Mouse (Mus musculus) hindbrain, embryonic 16.5 days (tissue): ENCODE data around the gene Uhrf1bp1l. TPM values are rescaled to one million over a fixed set of nuclear protein-coding genes. Genes with fewer than 3 reads are reported as not detected.

Experiments used
- ATAC-seq: fragments of 200-750 bp; cut with Nextera tagmentation; 2 replicates; pipeline ENCODE4 v1.8.0; 2017; ENCODE audit warnings: moderate TSS enrichment, moderate library complexity
- H3K27ac ChIP-seq: fragments of 300-500 bp; sonication (generic); 2 replicates; pipeline ENCODE4 v1.5.1; 2014; ENCODE audit warnings: low read depth, mild to moderate bottlenecking, control low read depth, low read length, moderate library complexity
- H3K27me3 ChIP-seq: fragments of 300-500 bp; sonication (generic); replicated peaks from 2 replicates; pipeline ENCODE4 v1.6.1; 2014; ENCODE audit warnings: low read length; ENCODE audit not compliant: control insufficient read depth, insufficient read depth
- H3K36me3 ChIP-seq: fragments of 300-500 bp; sonication (generic); 2 replicates; pipeline ENCODE4 v1.6.1; 2014; ENCODE audit warnings: mild to moderate bottlenecking, low read length, moderate library complexity, mixed read lengths; ENCODE audit not compliant: control insufficient read depth, insufficient read depth
- H3K4me1 ChIP-seq: fragments of 300-500 bp; sonication (generic); 2 replicates; pipeline ENCODE4 v1.6.1; 2014; ENCODE audit warnings: low read depth, low read length; ENCODE audit not compliant: control insufficient read depth, insufficient read depth
- H3K4me2 ChIP-seq: fragments of 300-500 bp; sonication (generic); 2 replicates; pipeline ENCODE4 v1.6.1; 2014; ENCODE audit warnings: mild to moderate bottlenecking, low read length, control low read depth, moderate library complexity
- H3K4me3 ChIP-seq: fragments of 300-500 bp; sonication (generic); 2 replicates; pipeline ENCODE4 v1.5.1; 2014; ENCODE audit warnings: mild to moderate bottlenecking, low read length, control low read depth, moderate library complexity
- H3K9ac ChIP-seq: fragments of 300-500 bp; sonication (generic); 2 replicates; pipeline ENCODE4 v1.6.1; 2014; ENCODE audit warnings: low read depth, mild to moderate bottlenecking, control low read depth, low read length, moderate library complexity
- H3K9me3 ChIP-seq: fragments of 300-500 bp; sonication (generic); 2 replicates; pipeline ENCODE4 v1.6.1; 2014; ENCODE audit warnings: mild to moderate bottlenecking, low read length, moderate library complexity; ENCODE audit not compliant: control insufficient read depth
- WGBS: fragments of 180-500 bp; shearing (Covaris S2); extraction: QIAGEN DNeasy Blood & Tissue Kit; methylation state at CpG from one replicate; pipeline ENCODE4 v1.1.7; 2014; 5-methylcytosine and 5-hydroxymethylcytosine counted together
- polyA plus RNA-seq: library from polyadenylated mRNA; unstranded; fragments of >200 nt; fragmentation: Nextera tagmentation; extraction: Ambion mirVana; gene quantifications from 2 replicates; pipeline ENCODE4 v1.2.1, GENCODE M21; 2015

Uhrf1bp1l gene
- polyA plus RNA-seq, 1 experiment from 2014 or later: 29.9 TPM

GRCm38 (mm10) chr10:89740995-89741394 lies 3.8 kb upstream of the Uhrf1bp1l start:
- H3K4me1 ChIP-seq: no peaks in the 10 kb centered on the region
- H3K4me2 ChIP-seq: no peak overlapping the region
- H3K4me3 ChIP-seq: no peak overlapping the region
- no peaks in the 10 kb centered on the region for H3K27me3 ChIP-seq
- H3K36me3 ChIP-seq: no peaks in the 10 kb centered on the region
- 86% methylated on average over 6 of the region's 6 CpGs for WGBS
- H3K9me3 ChIP-seq: no peaks in the 10 kb centered on the region
- H3K27ac ChIP-seq: no peak overlapping the region
- no peak for ATAC-seq
- H3K9ac ChIP-seq: no peak overlapping the region

GRCm38 (mm10) chr10:89743266-89743665 lies 1.5 kb upstream of the Uhrf1bp1l start:
- Histone ChIP-seq H3K36me3 (no peaks in the 10 kb centered on the region), H3K9me3 (no peaks in the 10 kb centered on the region), H3K4me1 (peaks cover 9% of the 10 kb centered on the region), H3K27me3 (no peaks in the 10 kb centered on the region), H3K4me2 (no peak overlapping the region), H3K27ac (no peak overlapping the region), H3K4me3 (no peak overlapping the region), H3K9ac (no peak overlapping the region)
- WGBS: 92% methylated on average over 4 of the region's 4 CpGs
- no peak for ATAC-seq

GRCm38 (mm10) chr10:89744341-89744740 lies 450 bp upstream of the Uhrf1bp1l start:
- Histone ChIP-seq H3K27ac (no peak overlapping the region; the same call in 1 of the 2 replicates), H3K9me3 (no peaks in the 10 kb centered on the region), H3K36me3 (no peaks in the 10 kb centered on the region), H3K4me2 (peak overlapping the region; percentile 75), H3K4me3 (peak overlapping the region; percentile 70), H3K9ac (peak overlapping the region; percentile 82), H3K4me1 (peaks cover 9% of the 10 kb centered on the region), H3K27me3 (no peaks in the 10 kb centered on the region)
- ATAC-seq: no peak
- WGBS: 26% methylated on average over 3 of the region's 3 CpGs

- Histone ChIP-seq H3K4me2 (peak overlapping the region; percentile 75), H3K9ac (peak overlapping the region; percentile 82), H3K27me3 (no peaks in the 10 kb centered on the region), H3K4me1 (peaks cover 9% of the 10 kb centered on the region), H3K36me3 (no peaks in the 10 kb centered on the region), H3K4me3 (peak overlapping the region; percentile 70), H3K9me3 (no peaks in the 10 kb centered on the region), H3K27ac (peak overlapping the region; percentile 88)
- ATAC-seq: no peak
- WGBS: 0% methylated on average over 14 of the region's 14 CpGs
These were observed 852 bp downstream of the Uhrf1bp1l start for GRCm38 (mm10) chr10:89745666-89746020.

GRCm38 (mm10) chr10:89746581-89746980 lies 1.8 kb downstream of the Uhrf1bp1l start:
- H3K4me1 ChIP-seq: peaks cover 9% of the 10 kb centered on the region
- H3K27me3 ChIP-seq: no peaks in the 10 kb centered on the region
- no peak for ATAC-seq
- H3K9me3 ChIP-seq: no peaks in the 10 kb centered on the region
- H3K36me3 ChIP-seq: no peaks in the 10 kb centered on the region
- no peak overlapping the region for H3K27ac ChIP-seq
- no peak overlapping the region for H3K9ac ChIP-seq
- H3K4me2 ChIP-seq: no peak overlapping the region
- WGBS: 74% methylated on average over 3 of the region's 3 CpGs
- no peak overlapping the region for H3K4me3 ChIP-seq

GRCm38 (mm10) chr10:89747221-89747905 lies 2.6 kb downstream of the Uhrf1bp1l start:
- Histone ChIP-seq H3K4me3 (no peak overlapping the region), H3K27me3 (no peaks in the 10 kb centered on the region), H3K9ac (no peak overlapping the region), H3K4me1 (peaks cover 9% of the 10 kb centered on the region), H3K4me2 (no peak overlapping the region), H3K9me3 (no peaks in the 10 kb centered on the region), H3K36me3 (no peaks in the 10 kb centered on the region), H3K27ac (no peak overlapping the region)
- WGBS: 88% methylated on average over 8 of the region's 8 CpGs
- no peak for ATAC-seq

GRCm38 (mm10) chr10:89747911-89748310 lies 3.1 kb downstream of the Uhrf1bp1l start:
- Histone ChIP-seq H3K4me1 (peaks cover 9% of the 10 kb centered on the region), H3K36me3 (no peaks in the 10 kb centered on the region), H3K9me3 (no peaks in the 10 kb centered on the region), H3K27ac (no peak overlapping the region), H3K4me3 (no peak overlapping the region), H3K4me2 (no peak overlapping the region), H3K9ac (no peak overlapping the region), H3K27me3 (no peaks in the 10 kb centered on the region)
- no peak for ATAC-seq
- 100% methylated on average over 1 of the region's 1 CpGs for WGBS

GRCm38 (mm10) chr10:89748619-89749018 lies 3.8 kb downstream of the Uhrf1bp1l start:
- WGBS: 98% methylated on average over 2 of the region's 2 CpGs

GRCm38 (mm10) chr10:89751069-89751468 lies 6.3 kb downstream of the Uhrf1bp1l start:
- H3K4me3 ChIP-seq: no peak overlapping the region
- H3K9ac ChIP-seq: no peak overlapping the region
- ATAC-seq: no peak
- no peak overlapping the region for H3K27ac ChIP-seq
- peaks cover 9% of the 10 kb centered on the region for H3K4me1 ChIP-seq
- no peak overlapping the region for H3K4me2 ChIP-seq
- no peaks in the 10 kb centered on the region for H3K9me3 ChIP-seq
- WGBS: 84% methylated on average over 5 of the region's 5 CpGs
- H3K36me3 ChIP-seq: no peaks in the 10 kb centered on the region
- H3K27me3 ChIP-seq: no peaks in the 10 kb centered on the region

More at GRCm38 (mm10) chr10:89748619-89749018, 3.8 kb downstream of the Uhrf1bp1l start:
- H3K9ac ChIP-seq: no peak overlapping the region
- no peak overlapping the region for H3K4me3 ChIP-seq
- H3K36me3 ChIP-seq: no peaks in the 10 kb centered on the region
- H3K4me1 ChIP-seq: peaks cover 9% of the 10 kb centered on the region
- no peak overlapping the region for H3K27ac ChIP-seq
- no peak for ATAC-seq
- no peaks in the 10 kb centered on the region for H3K9me3 ChIP-seq
- H3K27me3 ChIP-seq: no peaks in the 10 kb centered on the region
- H3K4me2 ChIP-seq: no peak overlapping the region
